18 mouse cellular contexts compared by ENCODE assay signal in genomic region chr13:84057456-84057855, GRCm38 (mm10).
DNase-seq lines count a peak whose midpoint lies in the region; ATAC-seq and TF ChIP-seq lines count a peak whose summit lies in the region.
"Had no signal": no experiment of that assay in that cellular context is flagged by ENCODE, and none has a peak within 500 bp of the region (broad histone marks: within the 10 kb centered on the region; RNA-seq: fewer than 3 reads in every experiment).

No protein-coding gene starts in this region.

- H3K4me3 ChIP-seq in kidney, embryonic 15.5 days (replicated peaks): no peak overlapping the region
- no peak overlapping the region for H3K4me3 ChIP-seq in forebrain, embryonic 13.5 days
- H3K4me3 ChIP-seq in hindbrain, embryonic 15.5 days: no peak overlapping the region
- no peak overlapping the region for H3K4me3 ChIP-seq in midbrain, postnatal 0 days (ENCODE audit: low read depth, low read length)
- H3K4me3 ChIP-seq: embryonic facial prominence, embryonic 13.5 days; gastrocnemius, adult 2 months; limb, embryonic 10.5 days; liver, embryonic 12.5 days; megakaryocyte, embryonic 14.5 days had no signal

- H3K27ac ChIP-seq in kidney, embryonic 15.5 days: 0 out of 2 replicates have a peak overlapping the region, but pooled peaks have one; percentile 71
- H3K27ac ChIP-seq in forebrain, embryonic 13.5 days: peak overlapping the region; percentile 94
- H3K27ac ChIP-seq in hindbrain, embryonic 15.5 days (replicated peaks): peak overlapping the region; percentile 78
- H3K27ac ChIP-seq in midbrain, postnatal 0 days (ENCODE audit: low read depth, low read length): peak overlapping the region; percentile 76
- H3K27ac ChIP-seq: embryonic facial prominence, embryonic 13.5 days; gastrocnemius, adult 2 months; limb, embryonic 10.5 days; liver, embryonic 12.5 days had no signal

- no peaks in the 10 kb centered on the region for H3K27me3 ChIP-seq in kidney, embryonic 15.5 days
- H3K27me3 ChIP-seq in forebrain, embryonic 13.5 days: no peaks in the 10 kb centered on the region
- H3K27me3 ChIP-seq in hindbrain, embryonic 15.5 days: no peaks in the 10 kb centered on the region
- no peaks in the 10 kb centered on the region for H3K27me3 ChIP-seq in midbrain, postnatal 0 days (ENCODE audit: insufficient read depth, low read length)
- H3K27me3 ChIP-seq: CH12.LX; embryonic facial prominence, embryonic 13.5 days; megakaryocyte, embryonic 14.5 days had no signal

- H3K4me1 ChIP-seq in kidney, embryonic 15.5 days: peaks cover 17% of the 10 kb centered on the region
- peaks cover 62% of the 10 kb centered on the region for H3K4me1 ChIP-seq in forebrain, embryonic 13.5 days
- H3K4me1 ChIP-seq in hindbrain, embryonic 15.5 days (replicated peaks): peaks cover 44% of the 10 kb centered on the region
- H3K4me1 ChIP-seq in midbrain, postnatal 0 days (ENCODE audit: insufficient read depth, low read length): peaks cover 14% of the 10 kb centered on the region; the same call in 1 of the 2 replicates
- H3K4me1 ChIP-seq: liver, embryonic 12.5 days; megakaryocyte, embryonic 14.5 days had no signal

- H3K36me3 ChIP-seq in kidney, embryonic 15.5 days: no peaks in the 10 kb centered on the region
- no peaks in the 10 kb centered on the region for H3K36me3 ChIP-seq in forebrain, embryonic 13.5 days (ENCODE audit: poor library complexity, severe bottlenecking)
- no peaks in the 10 kb centered on the region for H3K36me3 ChIP-seq in hindbrain, embryonic 15.5 days
- H3K36me3 ChIP-seq in midbrain, postnatal 0 days (ENCODE audit: insufficient read depth, low read length): no peaks in the 10 kb centered on the region
- H3K36me3 ChIP-seq: embryonic facial prominence, embryonic 13.5 days; limb, embryonic 10.5 days; liver, embryonic 12.5 days had no signal

- no peak overlapping the region for H3K9ac ChIP-seq in kidney, embryonic 15.5 days
- H3K9ac ChIP-seq in forebrain, embryonic 13.5 days: peak overlapping the region; percentile 39; the same call in 1 of the 2 replicates
- no peak overlapping the region for H3K9ac ChIP-seq in hindbrain, embryonic 15.5 days
- no peak overlapping the region for H3K9ac ChIP-seq in midbrain, postnatal 0 days (replicated peaks; ENCODE audit: low read length, poor library complexity, severe bottlenecking)
- H3K9ac ChIP-seq: embryonic facial prominence, embryonic 13.5 days; liver, embryonic 12.5 days had no signal

- no peaks in the 10 kb centered on the region for H3K9me3 ChIP-seq in kidney, embryonic 15.5 days (replicated peaks)
- no peaks in the 10 kb centered on the region for H3K9me3 ChIP-seq in forebrain, embryonic 13.5 days (replicated peaks)
- H3K9me3 ChIP-seq in hindbrain, embryonic 15.5 days: no peaks in the 10 kb centered on the region
- H3K9me3 ChIP-seq in midbrain, postnatal 0 days (ENCODE audit: low read length): no peaks in the 10 kb centered on the region
- H3K9me3 ChIP-seq: embryonic facial prominence, embryonic 13.5 days; limb, embryonic 10.5 days; liver, embryonic 12.5 days; megakaryocyte, embryonic 14.5 days had no signal

- peak; percentile 67 for ATAC-seq in kidney, embryonic 15.5 days (replicated peaks; ENCODE audit: low FRiP score)
- no peak for ATAC-seq in forebrain, embryonic 13.5 days
- ATAC-seq in hindbrain, embryonic 15.5 days (ENCODE audit: low FRiP score, low read depth): no peak
- ATAC-seq in midbrain, postnatal 0 days (ENCODE audit: low FRiP score): no peak
- ATAC-seq: inflammation-experienced regulatory T-cells, adult 6 months; liver, embryonic 12.5 days had no signal

- no peak for DNase-seq in kidney, adult 9 months
- no peak for DNase-seq in midbrain, postnatal 0 days (ENCODE audit: low spot score)
- DNase-seq in urinary bladder, adult 18-20 months (ENCODE audit: low spot score in 2 of 2): no peak
- no peak for DNase-seq in thymus, postnatal 14 days
- no peak for DNase-seq in layer of hippocampus, adult 8-10 months (ENCODE audit: low spot score in 2 of 2)
- DNase-seq: cerebellum, adult 11 months; gastrocnemius, adult 2 months; heart, adult 11 months; kidney, postnatal 10 days had no signal

- H3K4me2 ChIP-seq in kidney, embryonic 15.5 days: no peak overlapping the region
- H3K4me2 ChIP-seq in forebrain, embryonic 13.5 days: peak overlapping the region; percentile 47; the same call in 1 of the 2 replicates
- peak overlapping the region; percentile 28; the same call in 1 of the 2 replicates for H3K4me2 ChIP-seq in hindbrain, embryonic 15.5 days
- H3K4me2 ChIP-seq in midbrain, postnatal 0 days (ENCODE audit: low read depth, low read length, poor library complexity, severe bottlenecking): no peak overlapping the region
- H3K4me2 ChIP-seq: embryonic facial prominence, embryonic 13.5 days; liver, embryonic 12.5 days had no signal

- no peak for TF ChIP-seq CTCF in midbrain, postnatal 0 days (IDR thresholded peaks at IDR 0.05)

Comparison
In these comparisons a context has a peak if more than half of its experiments do, and no peak if none do; other contexts are left out.
1. H3K4me2 ChIP-seq: peak in forebrain, embryonic 13.5 days (single experiment) and hindbrain, embryonic 15.5 days (single experiment); none in kidney, embryonic 15.5 days (single experiment) and midbrain, postnatal 0 days (single experiment).
2. Peak in every context shown above with its lines, with median percentiles within 50 percentile points of each other: H3K27ac ChIP-seq.